Comparison of ENCODE assay signal across 8 mouse cellular contexts in genomic region chr6:45059556-45060471, GRCm38 (mm10). TPM values are rescaled to one million over a fixed set of nuclear protein-coding genes. Genes with fewer than 3 reads are reported as not detected.
DNase-seq lines count a peak whose midpoint lies in the region; ATAC-seq and TF ChIP-seq lines count a peak whose summit lies in the region.

No protein-coding gene starts in this region.

- no peak for ATAC-seq in lung, postnatal 0 days

- no peaks in the 10 kb centered on the region for H3K9me3 ChIP-seq in lung, postnatal 0 days (ENCODE audit: low read length)

- no peak for TF ChIP-seq CTCF in lung, postnatal 0 days (IDR thresholded peaks at IDR 0.05)

- peak; percentile 2 to 35 for DNase-seq in adrenal gland, adult (ENCODE audit: inconsistent age in 2 of 2, low spot score in 1 of 2)
- no peak for DNase-seq in adrenal gland, postnatal 4 days (ENCODE audit: low spot score in 2 of 2)
- peak; percentile 77 for DNase-seq in cerebellum, postnatal 10 days
- DNase-seq in frontal cortex, postnatal 10 days (ENCODE audit: low spot score in 2 of 2): peak; percentile 52 to 60
- DNase-seq in left cerebral cortex, postnatal 10 days (ENCODE audit: extremely low spot score in 1 of 2, low spot score in 2 of 2): peak; percentile 46 to 55
- DNase-seq in retina, postnatal 1 day: peak; percentile 76
- DNase-seq in lung, postnatal 0 days (ENCODE audit: low spot score): no peak
- DNase-seq in B cell, adult 2 months: no peak

- no peak overlapping the region for H3K4me2 ChIP-seq in lung, postnatal 0 days (replicated peaks; ENCODE audit: low read depth, low read length)

- no peaks in the 10 kb centered on the region for H3K27me3 ChIP-seq in lung, postnatal 0 days (replicated peaks; ENCODE audit: insufficient read depth, low read length)

- H3K9ac ChIP-seq in lung, postnatal 0 days (replicated peaks; ENCODE audit: low read depth): no peak overlapping the region

- WGBS in lung, postnatal 0 days: 6% methylated on average over 29 of the region's 37 CpGs

- H3K27ac ChIP-seq in lung, postnatal 0 days (ENCODE audit: low read length): no peak overlapping the region

- intact Hi-C loops in left cerebral cortex, postnatal 10 days (cut with DNase I): loop anchor here (10.0 kb wide), 1 partner anchor 975 kb away; no protein-coding TSS in a partner anchor

- H3K36me3 ChIP-seq in lung, postnatal 0 days (ENCODE audit: insufficient read depth, low read length): no peaks in the 10 kb centered on the region

- no peaks in the 10 kb centered on the region for H3K4me1 ChIP-seq in lung, postnatal 0 days (ENCODE audit: insufficient read depth, low read depth, low read length)

- no peak overlapping the region for H3K4me3 ChIP-seq in lung, postnatal 0 days (ENCODE audit: low read depth, low read length)

- no peak for TF ChIP-seq EP300 in lung, postnatal 0 days (IDR thresholded peaks at IDR 0.05)

RNA-seq across cellular contexts. Expression of gene Cntnap2, which starts 0.7 kb away (rescaled TPM):
- total RNA-seq in adrenal gland, postnatal 4 days (2021): 1 to 10 TPM; 4.9 to 5.3 TPM
- 100 to 1,000 TPM; 132 to 139 TPM for total RNA-seq in left cerebral cortex, postnatal 10 days (2021)
- 0.10 and 0.11 TPM in 2 replicates for polyA plus RNA-seq in lung, postnatal 0 days (2015; fragmentation: Nextera tagmentation; extraction: Ambion mirVana)

Comparison
In these comparisons a context has a peak if more than half of its experiments do, and no peak if none do; other contexts are left out.
1. DNase-seq: peak in adrenal gland, adult (2 of 2), cerebellum, postnatal 10 days (2 of 2), frontal cortex, postnatal 10 days (2 of 2), left cerebral cortex, postnatal 10 days (2 of 2) and retina, postnatal 1 day (single experiment); none in adrenal gland, postnatal 4 days (0 of 2), lung, postnatal 0 days (single experiment) and B cell, adult 2 months (0 of 2).
2. RNA of gene Cntnap2, which starts 0.7 kb away (total RNA-seq): 132 to 139 TPM in left cerebral cortex, postnatal 10 days; 4.9 to 5.3 TPM in adrenal gland, postnatal 4 days; every median in the first group is over 10 times any median in the second.